ENCODE assay signal across 8 mouse cellular contexts in the genomic region with DNA sequence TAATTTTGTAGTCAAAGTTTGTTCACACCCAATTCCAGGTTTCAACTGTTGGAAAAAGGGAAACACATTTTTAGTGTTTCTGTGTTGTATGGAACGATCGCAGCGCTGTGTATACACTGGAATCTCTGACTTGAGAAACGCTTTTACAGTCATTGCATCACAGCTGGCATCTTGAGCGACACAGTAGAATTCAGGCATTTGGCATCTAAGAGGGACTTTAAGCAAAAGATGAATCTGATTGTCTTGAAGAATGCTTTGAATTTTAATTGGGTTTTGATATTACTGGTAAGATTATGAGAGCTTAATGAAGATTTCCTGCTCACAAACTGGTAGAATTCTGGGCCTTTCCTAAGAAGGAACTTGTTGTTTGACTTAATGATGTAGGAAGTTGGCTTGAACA. TPM values are rescaled to one million over a fixed set of nuclear protein-coding genes. Genes with fewer than 3 reads are reported as not detected.
A peak's percentile ranks its signal among the peaks of the same experiment; 100 is the strongest.
DNase-seq lines count a peak whose midpoint lies in the region; ATAC-seq and TF ChIP-seq lines count a peak whose summit lies in the region.

No protein-coding gene starts in this region.

- WGBS in spleen, adult 2 months: 12% methylated on average over 5 of the region's 5 CpGs
- WGBS in forebrain, embryonic 15.5 days: 25% methylated on average over 5 of the region's 5 CpGs
- WGBS in liver, embryonic 16.5 days (ENCODE audit: insufficient replicate concordance): 10% methylated on average over 5 of the region's 5 CpGs

- H3K9ac ChIP-seq in forebrain, embryonic 15.5 days (replicated peaks): peak overlapping the region; percentile 89
- H3K9ac ChIP-seq in liver, embryonic 16.5 days (ENCODE audit: low read depth, low read length): peak overlapping the region; percentile 90

- H3K4me3 ChIP-seq in spleen, adult 2 months (ENCODE audit: extremely low read depth, insufficient read depth, insufficient read length): peak overlapping the region; percentile 75
- peak overlapping the region; percentile 85 for H3K4me3 ChIP-seq in forebrain, embryonic 15.5 days
- H3K4me3 ChIP-seq in liver, embryonic 16.5 days (ENCODE audit: low read depth, low read length): peak overlapping the region; percentile 85

- no peaks in the 10 kb centered on the region for H3K27me3 ChIP-seq in spleen, adult 2 months (ENCODE audit: control insufficient read depth, insufficient read depth, low read length)
- no peaks in the 10 kb centered on the region for H3K27me3 ChIP-seq in forebrain, embryonic 15.5 days
- H3K27me3 ChIP-seq in liver, embryonic 16.5 days (ENCODE audit: control insufficient read depth, insufficient read depth, low read depth, low read length): no peaks in the 10 kb centered on the region

- no peak for TF ChIP-seq CTCF in spleen, adult 2 months (IDR thresholded peaks at IDR 0.05; ENCODE audit: extremely low read depth, insufficient read depth, insufficient read length, insufficient replicate concordance)

- peaks cover 9% of the 10 kb centered on the region for H3K4me1 ChIP-seq in spleen, adult 2 months (ENCODE audit: control insufficient read depth, insufficient read depth, insufficient read length)
- peaks cover 37% of the 10 kb centered on the region for H3K4me1 ChIP-seq in forebrain, embryonic 15.5 days
- peaks cover 33% of the 10 kb centered on the region for H3K4me1 ChIP-seq in liver, embryonic 16.5 days (ENCODE audit: control insufficient read depth, low read depth, low read length)

- H3K9me3 ChIP-seq in forebrain, embryonic 15.5 days: no peaks in the 10 kb centered on the region
- H3K9me3 ChIP-seq in liver, embryonic 16.5 days (replicated peaks; ENCODE audit: control insufficient read depth, low read length): no peaks in the 10 kb centered on the region

- no peak for DNase-seq in spleen, adult 2 months (ENCODE audit: low read depth in 1 of 2, low spot score in 2 of 2)
- no peak for DNase-seq in spleen, adult 12 weeks (ENCODE audit: low spot score)
- no peak for DNase-seq in frontal cortex, postnatal 14 days (ENCODE audit: low spot score in 2 of 2)
- DNase-seq in layer of hippocampus, postnatal 14 days (ENCODE audit: low spot score in 2 of 2): no peak
- DNase-seq in cerebellum, postnatal 10 days: no peak
- no peak for DNase-seq in testis, postnatal 10 days (ENCODE audit: low spot score)

- H3K27ac ChIP-seq in spleen, adult 2 months (ENCODE audit: insufficient read depth, low read length): no peak overlapping the region
- H3K27ac ChIP-seq in forebrain, embryonic 15.5 days (replicated peaks): peak overlapping the region; percentile 65; the same call in 1 of the 2 replicates
- peak overlapping the region; percentile 87 for H3K27ac ChIP-seq in liver, embryonic 16.5 days (ENCODE audit: low read length)

- no peak for TF ChIP-seq POLR2A in spleen, adult 2 months (IDR thresholded peaks at IDR 0.05; ENCODE audit: low read depth, low read length)

- peak overlapping the region; percentile 70 for H3K4me2 ChIP-seq in forebrain, embryonic 15.5 days (replicated peaks)
- peak overlapping the region; percentile 58 for H3K4me2 ChIP-seq in liver, embryonic 16.5 days (ENCODE audit: low read depth, low read length)

- no peak for ATAC-seq in forebrain, embryonic 15.5 days (replicated peaks)
- ATAC-seq in liver, embryonic 16.5 days (ENCODE audit: low read depth): no peak

- no peaks in the 10 kb centered on the region for H3K36me3 ChIP-seq in spleen, adult 2 months (ENCODE audit: control insufficient read depth, insufficient read depth, low read length)
- H3K36me3 ChIP-seq in forebrain, embryonic 15.5 days: no peaks in the 10 kb centered on the region
- no peaks in the 10 kb centered on the region for H3K36me3 ChIP-seq in liver, embryonic 16.5 days (ENCODE audit: control insufficient read depth, insufficient read depth)

RNA-seq across cellular contexts. Expression of a gene that starts 1.3 kb away (rescaled TPM):
- polyA plus RNA-seq in spleen, adult 2 months (2012; rRNA removed): 28.7 and 41.1 TPM in 2 replicates
- 97.0 and 122 TPM in 2 replicates for polyA plus RNA-seq in forebrain, embryonic 15.5 days (2015; fragmentation: Nextera tagmentation; extraction: Ambion mirVana)
- 8.0 and 8.8 TPM in 2 replicates for polyA plus RNA-seq in liver, embryonic 16.5 days (2015; fragmentation: Nextera tagmentation; extraction: Ambion mirVana)
- total RNA-seq in layer of hippocampus, postnatal 14 days (2021): 100 to 1,000 TPM; 135 to 138 TPM
